Mouse (Mus musculus): ENCODE results near the gene Asb2.

DNA sequence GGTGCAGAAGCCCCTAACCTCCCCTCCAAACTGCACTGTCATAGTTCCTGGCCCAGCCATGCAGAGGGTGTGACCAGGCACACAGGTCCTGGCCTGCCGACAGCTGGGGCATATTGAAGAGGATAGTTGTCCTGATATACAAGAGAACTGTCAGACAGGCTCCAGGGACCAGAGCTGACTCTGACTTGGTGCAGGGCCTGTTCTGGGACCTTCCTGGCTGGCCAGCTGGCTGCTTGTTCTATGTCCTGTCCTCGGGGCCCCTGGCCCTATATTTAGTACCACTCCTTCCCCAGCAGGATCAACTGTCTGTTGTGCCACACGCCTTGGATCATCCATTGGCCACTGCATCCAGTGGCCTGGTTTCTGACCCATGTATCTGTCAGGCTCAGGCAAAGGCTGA, 6.5 kb upstream of the Asb2 start:
- TF ChIP-seq CTCF (conservative IDR thresholded peaks at IDR 0.05; ENCODE audit: insufficient read depth, insufficient read length, low read depth, low read length) (no peak), POLR2A (IDR thresholded peaks at IDR 0.05; ENCODE audit: low read depth, low read length) (no peak)
